Comparison of ENCODE assay signal across 16 mouse cellular contexts in the genomic region with DNA sequence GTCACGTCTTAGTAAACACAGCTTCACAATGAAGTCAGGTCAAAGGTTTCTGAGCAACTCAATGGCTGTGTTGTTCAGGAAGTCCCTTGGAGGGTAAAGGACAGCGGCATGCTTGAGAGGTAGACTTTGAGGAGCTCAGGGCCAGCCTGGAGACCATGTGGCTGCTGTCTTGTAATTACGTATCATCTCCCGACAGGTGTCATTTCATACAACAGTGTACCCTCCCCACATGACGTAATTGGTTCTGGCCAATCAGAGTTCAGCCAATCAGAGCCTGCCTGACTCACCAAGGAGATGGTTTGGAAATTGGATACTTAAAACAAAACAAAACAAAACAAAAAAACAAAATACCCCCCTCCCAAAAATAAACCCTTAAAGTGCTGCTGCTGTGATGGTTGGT. TPM values are rescaled to one million over a fixed set of nuclear protein-coding genes. Genes with fewer than 3 reads are reported as not detected.
"Had no signal": no experiment of that assay in that cellular context is flagged by ENCODE, and none has a peak within 500 bp of the region (broad histone marks: within the 10 kb centered on the region; RNA-seq: fewer than 3 reads in every experiment).

No protein-coding gene starts in this region.

- DNase-seq: gastrocnemius, postnatal 10 days; gastrocnemius, postnatal 25 days; heart, adult 2 months; heart, postnatal 14 days; heart, postnatal 36 days; kidney, adult 11 months; kidney, adult 2 months; kidney, adult 9 months; kidney, postnatal 14 days; kidney, postnatal 36 days; layer of hippocampus, adult 9-11 months; layer of hippocampus, postnatal 36 days; left cerebral cortex, postnatal 4 days; lung, adult 18-20 months had no signal

RNA-seq across cellular contexts. Expression of a gene that starts 20.2 kb away (rescaled TPM):
- total RNA-seq: granulocyte monocyte progenitor cell, adult 5-6 weeks; liver, adult 2 months had no signal
